Mouse (Mus musculus): ENCODE results near the gene Lce1d. TPM values are rescaled to one million over a fixed set of nuclear protein-coding genes. Genes with fewer than 3 reads are reported as not detected.

The Lce1d gene
- total RNA-seq (2021), result not detected
- long read RNA-seq, experiment 1, result 0 reads
- long read RNA-seq, experiment 2, result 0 reads

- no peak for DNase-seq
Measured at GRCm38 (mm10) chr3:92687110-92687509, at the start of gene Lce1d. Lce1d (minus strand) TSS chr3:92687210.

GRCm38 (mm10) chr3:92722631-92723030 lies 35.6 kb upstream of the Lce1d start:
- no peak for DNase-seq

- no peak for DNase-seq
Measured at GRCm38 (mm10) chr3:92720250-92720649, 33.2 kb upstream of the Lce1d start, which contains the start of gene Lce1f. Lce1f (minus strand) TSS chr3:92720350.

- DNase-seq, result no peak
Measured at GRCm38 (mm10) chr3:92715122-92715521, 28.1 kb upstream of the Lce1d start.

- DNase-seq, result no peak
Measured at GRCm38 (mm10) chr3:92708974-92709373, 22.0 kb upstream of the Lce1d start, which contains the start of gene Lce1e. Lce1e (minus strand) TSS chr3:92709074.

GRCm38 (mm10) chr3:92694613-92695012 lies 7.6 kb upstream of the Lce1d start:
- DNase-seq, result no peak

- no peak for DNase-seq
Measured at GRCm38 (mm10) chr3:92691688-92692087, 4.7 kb upstream of the Lce1d start.

GRCm38 (mm10) chr3:92689154-92689553 lies 2.1 kb upstream of the Lce1d start:
- DNase-seq, result peak; percentile 40

- no peak for DNase-seq
Measured at GRCm38 (mm10) chr3:92678947-92679346, 8.1 kb downstream of the Lce1d start, which contains the start of gene Lce1c. Lce1c (plus strand) TSS chr3:92679247.

GRCm38 (mm10) chr3:92670215-92670614 lies 16.8 kb downstream of the Lce1d start, which contains the start of gene Lce1a2:
Lce1a2 (minus strand) TSS chr3:92670315.
- DNase-seq, result no peak

GRCm38 (mm10) chr3:92656826-92657225 lies 30.2 kb downstream of the Lce1d start, which contains the start of gene Lce1b:
Lce1b (minus strand) TSS chr3:92656926.
- DNase-seq, result no peak

GRCm38 (mm10) chr3:92648207-92648606 lies 38.8 kb downstream of the Lce1d start, which contains the start of gene Lce1a1:
Lce1a1 (minus strand) TSS chr3:92648307.
- no peak for DNase-seq

GRCm38 (mm10) chr3:92639854-92640253 lies 47.2 kb downstream of the Lce1d start:
- no peak for DNase-seq

GRCm38 (mm10) chr3:92638653-92638991 lies 48.4 kb downstream of the Lce1d start:
- DNase-seq, result no peak

- no peak for DNase-seq
Measured at GRCm38 (mm10) chr3:92637745-92638652, 49.0 kb downstream of the Lce1d start.

Other genes with a start within 250 kb of the Lce1d start
- gene Sprr1b, start 248.4 kb downstream of the Lce1d start, total RNA-seq (2021), result not detected
- gene Sprr3, start 228.5 kb downstream of the Lce1d start, total RNA-seq (2021), result not detected
- gene Sprr1a, start 201.3 kb downstream of the Lce1d start, total RNA-seq (2021), result not detected
- gene Sprr4, start 186.7 kb downstream of the Lce1d start, total RNA-seq (2021), result not detected
- gene 2310046K23Rik, start 152.7 kb downstream of the Lce1d start, total RNA-seq (2021), result not detected
- not detected for gene Ivl, start 113.5 kb downstream of the Lce1d start, total RNA-seq (2021)
- not detected for gene Smcp, start 98.2 kb downstream of the Lce1d start, total RNA-seq (2021)
- not detected for gene 2210017I01Rik, start 79.7 kb downstream of the Lce1d start, total RNA-seq (2021)
- not detected for gene Lce6a, start 65.5 kb downstream of the Lce1d start, total RNA-seq (2021)
- not detected for gene Lce1a1, start 38.9 kb downstream of the Lce1d start, total RNA-seq (2021)
- gene Lce1b, start 30.3 kb downstream of the Lce1d start, total RNA-seq (2021), result not detected
- not detected for gene Lce1a2, start 16.9 kb downstream of the Lce1d start, total RNA-seq (2021)
- not detected for gene Lce1c, start 8.0 kb downstream of the Lce1d start, total RNA-seq (2021)
- not detected for gene Lce1e, start 21.9 kb upstream of the Lce1d start, total RNA-seq (2021)
- gene Lce1f, start 33.1 kb upstream of the Lce1d start, total RNA-seq (2021), result not detected
- not detected for gene Gm38119, start 51.9 kb upstream of the Lce1d start, total RNA-seq (2021)
- not detected for gene Lce1g, start 65.1 kb upstream of the Lce1d start, total RNA-seq (2021)
- gene Lce1h, start 77.9 kb upstream of the Lce1d start, total RNA-seq (2021), result not detected
- not detected for gene Lce1i, start 91.7 kb upstream of the Lce1d start, total RNA-seq (2021)
- gene Lce1j, start 103.3 kb upstream of the Lce1d start, total RNA-seq (2021), result not detected
- not detected for gene Lce1k, start 120.7 kb upstream of the Lce1d start, total RNA-seq (2021)
- not detected for gene Kprp, start 140.0 kb upstream of the Lce1d start, total RNA-seq (2021)
- not detected for gene Lce1l, start 164.1 kb upstream of the Lce1d start, total RNA-seq (2021)
- not detected for gene 2310050C09Rik, start 183.0 kb upstream of the Lce1d start, total RNA-seq (2021)
- not detected for gene Lce3a, start 239.0 kb upstream of the Lce1d start, total RNA-seq (2021)
- gene Lce3b, start 245.8 kb upstream of the Lce1d start, total RNA-seq (2021), result not detected